Mouse (Mus musculus): ENCODE measurements around the gene Terb1. TPM values are rescaled to one million over a fixed set of nuclear protein-coding genes. Genes with fewer than 3 reads are reported as not detected.

Gene Terb1
- polyA plus RNA-seq, 1 experiment from 2014 or later = 0.70 TPM

Other genes starting within 250 kb of the Terb1 start
- gene Cmtm2a, start 216.7 kb downstream of the Terb1 start, polyA plus RNA-seq (2014; fragmentation: Nextera tagmentation; extraction: Ambion mirVana) = not detected in 2 replicates
- not detected in 2 replicates for gene Gm45711, start 199.8 kb downstream of the Terb1 start, polyA plus RNA-seq (2014; fragmentation: Nextera tagmentation; extraction: Ambion mirVana)
- not detected in 2 replicates for gene Cmtm1, start 199.8 kb downstream of the Terb1 start, polyA plus RNA-seq (2014; fragmentation: Nextera tagmentation; extraction: Ambion mirVana)
- gene Gm11020, start 188.3 kb downstream of the Terb1 start, polyA plus RNA-seq (2014; fragmentation: Nextera tagmentation; extraction: Ambion mirVana) = not detected in 2 replicates
- gene Cmtm2b, start 187.7 kb downstream of the Terb1 start, polyA plus RNA-seq (2014; fragmentation: Nextera tagmentation; extraction: Ambion mirVana) = not detected in 2 replicates
- gene Cmtm3, start 170.5 kb downstream of the Terb1 start, polyA plus RNA-seq (2014; fragmentation: Nextera tagmentation; extraction: Ambion mirVana) = 23.4 and 42.9 TPM in 2 replicates
- gene Cmtm4, start 114.1 kb downstream of the Terb1 start, polyA plus RNA-seq (2014; fragmentation: Nextera tagmentation; extraction: Ambion mirVana) = 2.9 and 3.9 TPM in 2 replicates
- 84.9 and 113 TPM in 2 replicates for gene Dync1li2, start 66.9 kb downstream of the Terb1 start, polyA plus RNA-seq (2014; fragmentation: Nextera tagmentation; extraction: Ambion mirVana)
- gene Nae1, start 24.7 kb upstream of the Terb1 start, polyA plus RNA-seq (2014; fragmentation: Nextera tagmentation; extraction: Ambion mirVana) = 102 and 117 TPM in 2 replicates
- 1.6 and 2.2 TPM in 2 replicates for gene Car7, start 24.8 kb upstream of the Terb1 start, polyA plus RNA-seq (2014; fragmentation: Nextera tagmentation; extraction: Ambion mirVana)
- gene Pdp2, start 81.5 kb upstream of the Terb1 start, polyA plus RNA-seq (2014; fragmentation: Nextera tagmentation; extraction: Ambion mirVana) = 20.0 and 21.0 TPM in 2 replicates
- not detected in 2 replicates for gene Cdh16, start 114.5 kb upstream of the Terb1 start, polyA plus RNA-seq (2014; fragmentation: Nextera tagmentation; extraction: Ambion mirVana)
- 1.6 and 3.6 TPM in 2 replicates for gene Rrad, start 121.4 kb upstream of the Terb1 start, polyA plus RNA-seq (2014; fragmentation: Nextera tagmentation; extraction: Ambion mirVana)
- 108 and 120 TPM in 2 replicates for gene Ciao2b, start 132.1 kb upstream of the Terb1 start, polyA plus RNA-seq (2014; fragmentation: Nextera tagmentation; extraction: Ambion mirVana)
- gene Ces2a, start 224.1 kb upstream of the Terb1 start, polyA plus RNA-seq (2014; fragmentation: Nextera tagmentation; extraction: Ambion mirVana) = not detected in 2 replicates